Mouse (Mus musculus) brain, embryonic 14.5 days (tissue): ENCODE results near the gene H2-DMa.

ENCODE experiments used
- CTCF ChIP-seq: fragments of 200-500 bp; IDR thresholded peaks from 2 replicates; pipeline ENCODE4 v1.5.1; 2012; ENCODE audit warnings: inconsistent platforms, mild to moderate bottlenecking, moderate library complexity, borderline replicate concordance; ENCODE audit not compliant: insufficient read depth, insufficient read length; ENCODE audit errors: extremely low read depth
- POLR2A ChIP-seq: fragments of 200-500 bp; IDR thresholded peaks from 2 replicates; pipeline ENCODE4 v1.6.1; 2012; ENCODE audit warnings: mild to moderate bottlenecking, inconsistent platforms, borderline replicate concordance; ENCODE audit not compliant: poor library complexity, insufficient read depth, insufficient read length, severe bottlenecking; ENCODE audit errors: extremely low read depth

DNA sequence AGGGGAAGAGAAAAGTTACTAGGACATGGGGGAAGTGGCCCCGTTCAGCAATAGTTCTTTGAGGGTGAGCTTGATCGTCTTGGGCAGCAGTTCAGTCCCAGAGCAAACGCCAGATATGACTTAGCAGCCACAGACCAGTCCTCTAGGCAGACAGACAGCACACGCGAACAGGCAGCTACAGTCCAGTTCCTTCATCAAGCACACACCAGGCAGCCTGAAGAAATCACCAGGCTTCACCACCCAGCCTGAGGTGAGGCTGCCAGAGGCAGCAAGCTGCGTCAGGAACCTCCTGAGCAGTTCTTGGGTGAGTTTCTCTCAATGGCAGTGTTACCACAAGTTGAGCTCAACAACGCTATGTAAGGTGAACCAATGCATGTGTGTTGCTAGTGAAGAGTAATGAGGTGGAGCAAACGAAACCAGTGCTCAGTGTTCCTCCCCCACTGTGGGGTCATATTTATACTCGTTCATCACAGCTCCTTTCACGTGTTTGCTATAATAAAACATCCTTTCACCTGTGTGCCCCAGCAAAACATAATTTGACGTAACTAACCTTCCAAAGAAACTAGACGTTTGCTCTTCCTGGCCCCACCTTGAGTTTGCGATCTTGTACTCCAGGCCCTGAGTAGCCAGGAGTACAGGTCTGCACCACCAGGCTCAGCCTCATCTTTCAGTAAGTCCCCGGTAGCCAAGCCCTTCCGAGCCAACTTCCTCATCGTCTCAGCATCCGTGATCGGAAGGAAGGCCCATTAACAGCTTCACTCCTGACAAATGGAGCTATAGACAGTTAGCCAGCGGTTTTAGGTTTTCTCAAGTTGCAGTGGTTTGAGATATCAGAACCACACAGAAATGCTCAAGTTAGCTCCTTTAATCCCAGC lies 11.0 kb downstream of the H2-DMa start:
- TF ChIP-seq POLR2A: no peak
- TF ChIP-seq CTCF: no peak
